7 mouse cellular contexts compared by ENCODE assay signal in genomic region chr5:30647815-30648560, GRCm38 (mm10). TPM values are rescaled to one million over a fixed set of nuclear protein-coding genes. Genes with fewer than 3 reads are reported as not detected.
DNase-seq lines count a peak whose midpoint lies in the region; ATAC-seq lines count a peak whose summit lies in the region.

TSS of gene Slc35f6 (plus strand) at chr5:30647933.

- peak within 1 kb of the TSS; percentile 96 for H3K4me3 ChIP-seq in limb, embryonic 10.5 days
- peak within 1 kb of the TSS; percentile 92 for H3K4me3 ChIP-seq in midbrain, embryonic 13.5 days (replicated peaks)

- H3K27ac ChIP-seq in limb, embryonic 10.5 days = peak within 1 kb of the TSS; percentile 76
- H3K27ac ChIP-seq in midbrain, embryonic 13.5 days = peak within 1 kb of the TSS; percentile 73

- H3K4me2 ChIP-seq in midbrain, embryonic 13.5 days (replicated peaks) = peak within 1 kb of the TSS; percentile 94

- under 1% methylated on average over 38 of the region's 38 CpGs for WGBS in limb, embryonic 10.5 days
- under 1% methylated on average over 38 of the region's 38 CpGs for WGBS in midbrain, embryonic 13.5 days

- H3K9me3 ChIP-seq in limb, embryonic 10.5 days (replicated peaks) = no peaks in the 10 kb centered on the region
- no peaks in the 10 kb centered on the region for H3K9me3 ChIP-seq in midbrain, embryonic 13.5 days

- 0 out of 2 replicates have a peak, but pooled peaks cover 3% of the 10 kb centered on the region for H3K36me3 ChIP-seq in limb, embryonic 10.5 days
- 0 out of 2 replicates have a peak, but pooled peaks cover 5% of the 10 kb centered on the region for H3K36me3 ChIP-seq in midbrain, embryonic 13.5 days

- H3K27me3 ChIP-seq in limb, embryonic 10.5 days (ENCODE audit: low read depth, poor library complexity, severe bottlenecking) = no peaks in the 10 kb centered on the region
- no peaks in the 10 kb centered on the region; the same call in 1 of the 2 replicates for H3K27me3 ChIP-seq in midbrain, embryonic 13.5 days

- peak within 1 kb of the TSS; percentile 83 for H3K9ac ChIP-seq in midbrain, embryonic 13.5 days (replicated peaks)

- ATAC-seq in midbrain, embryonic 13.5 days = peak; percentile 96

- peak; percentile 91 for DNase-seq in adrenal gland, adult 8-10 months
- DNase-seq in embryo, embryonic 9.5 days (ENCODE audit: extremely low spot score) = peak; percentile 89
- DNase-seq in gonadal fat pad, adult 2 months (ENCODE audit: low read depth) = no peak
- peak; percentile 91 for DNase-seq in kidney, adult 11 months
- peak; percentile 94 for DNase-seq in limb, embryonic 10.5 days (ENCODE audit: low spot score)
- DNase-seq in spleen, adult 12 weeks (ENCODE audit: low spot score) = peak; percentile 83

- peaks cover 17% of the 10 kb centered on the region for H3K4me1 ChIP-seq in limb, embryonic 10.5 days
- peaks cover 20% of the 10 kb centered on the region for H3K4me1 ChIP-seq in midbrain, embryonic 13.5 days (replicated peaks)

RNA-seq across cellular contexts. Expression of gene Slc35f6, which starts in this region (rescaled TPM):
- total RNA-seq in adrenal gland, adult 8-10 months (2022) = 10 to 100 TPM; 39.8 to 60.3 (median 49.4) TPM
- polyA plus RNA-seq in gonadal fat pad, adult 2 months (2012; rRNA removed) = 60.5 and 87.1 TPM in 2 replicates
- 20.9 and 22.3 TPM in 2 replicates for polyA plus RNA-seq in limb, embryonic 10.5 days (2016; fragmentation: Nextera tagmentation; extraction: Ambion mirVana)
- polyA plus RNA-seq in midbrain, embryonic 13.5 days (2015; fragmentation: Nextera tagmentation; extraction: Ambion mirVana) = 29.5 and 32.0 TPM in 2 replicates
